Mouse (Mus musculus) urinary bladder, postnatal 4 days (tissue): ENCODE results near the gene Clec4d.
"Not testable (repeated sequence)": the region's sequence is repeated elsewhere in the genome, so short reads cannot be mapped to it uniquely, and the experiment has no call there.

Experiments
- DNase-seq, 2 experiments: peaks; one replicate each; pipeline ENCODE4 v3.0.0; 2021 to 2022; ENCODE audit warnings: low spot score in 2 of 2

Gene Clec4d

DNA sequence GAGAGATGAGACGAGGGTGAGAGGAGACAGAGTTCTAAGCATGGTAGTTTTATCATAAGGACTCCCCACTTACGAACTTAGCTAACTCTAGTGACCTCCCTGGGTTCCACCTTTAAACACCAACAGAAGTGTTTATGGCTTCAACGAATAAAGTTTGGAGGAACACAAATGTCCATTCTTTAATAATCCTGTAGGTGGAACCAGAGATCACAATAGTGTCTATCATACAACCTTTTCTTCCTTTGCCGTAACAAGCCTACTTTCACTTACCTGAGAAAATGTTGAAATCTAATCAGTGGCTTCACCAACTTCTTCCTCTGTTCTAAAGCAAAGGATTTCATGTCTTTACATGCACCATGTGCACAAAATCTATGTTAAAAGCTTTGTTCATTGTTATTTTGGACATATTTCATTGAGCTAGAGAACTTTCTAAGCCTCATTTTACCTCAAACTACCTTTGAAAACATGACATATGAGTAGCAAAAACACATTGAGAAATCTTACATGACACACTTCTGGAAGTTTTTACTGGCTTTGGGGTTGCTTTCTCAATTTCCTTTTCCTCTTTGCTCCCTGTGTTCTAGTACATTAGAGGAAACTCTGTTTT, at the start of gene Clec4d:
Gene Clec4d (plus strand): TSS at position 557 of the 607 bp plus-strand sequence.
- no peak for DNase-seq

- DNase-seq = no peak
Observed at GRCm38 (mm10) chr6:123227519-123228166, 34.3 kb upstream of the Clec4d start.

- no peak for DNase-seq
Observed at GRCm38 (mm10) chr6:123229644-123230043, 32.3 kb upstream of the Clec4d start, which contains the start of gene Clec4n. Gene Clec4n, plus strand, starts transcription at chr6:123229843.

- no peak for DNase-seq
Observed at GRCm38 (mm10) chr6:123231149-123231548, 30.8 kb upstream of the Clec4d start.

DNA sequence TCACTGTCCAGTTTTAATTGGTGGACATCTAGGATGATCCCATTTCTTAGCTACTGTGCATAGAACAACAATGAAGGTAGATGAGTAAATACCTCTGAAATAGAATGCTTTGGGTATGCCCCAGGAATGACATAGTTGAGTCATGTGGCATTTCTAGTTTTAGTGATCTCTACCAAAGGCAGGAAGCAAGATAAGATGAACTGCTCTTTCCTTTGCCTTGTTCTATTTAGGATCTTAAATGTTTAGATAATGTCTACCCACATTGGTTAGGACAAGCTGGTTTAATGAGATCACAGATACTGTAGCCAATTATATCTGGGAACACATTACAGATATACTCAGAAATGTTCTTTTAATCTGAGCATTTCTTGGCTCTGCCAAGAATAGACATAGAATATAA, 24.3 kb upstream of the Clec4d start:
- no peak for DNase-seq

GRCm38 (mm10) chr6:123244201-123244600, 17.7 kb upstream of the Clec4d start:
- DNase-seq = no peak

- not testable (repeated sequence) for DNase-seq
Observed at GRCm38 (mm10) chr6:123248862-123249261, 13.0 kb upstream of the Clec4d start.

GRCm38 (mm10) chr6:123252735-123253134, 9.2 kb upstream of the Clec4d start:
- no peak for DNase-seq

- no peak for DNase-seq
Observed at GRCm38 (mm10) chr6:123258946-123259345, 3.0 kb upstream of the Clec4d start.

GRCm38 (mm10) chr6:123259889-123260603, 1.9 kb upstream of the Clec4d start:
- DNase-seq = no peak

DNA sequence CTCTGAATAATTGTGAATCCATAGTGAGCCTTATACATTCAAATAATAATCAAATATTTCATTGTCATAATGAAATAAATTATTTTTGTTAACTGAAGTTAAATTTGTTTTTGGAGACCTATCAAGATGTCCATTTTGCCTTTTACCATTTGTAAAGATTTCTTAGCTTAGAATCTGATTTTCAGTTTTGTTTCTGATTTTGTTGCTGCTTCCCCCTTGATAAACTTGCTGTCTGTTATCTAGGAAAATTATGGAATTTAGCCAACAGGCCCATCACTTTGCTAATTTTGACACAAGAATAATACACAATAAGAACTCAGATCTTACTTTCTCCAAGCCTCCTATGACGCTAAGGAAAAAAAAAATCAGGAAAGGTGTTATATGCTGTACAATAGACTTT, 1.0 kb upstream of the Clec4d start:
- no peak for DNase-seq

- DNase-seq = no peak
Observed at GRCm38 (mm10) chr6:123264194-123264593, 2.3 kb downstream of the Clec4d start.

DNA sequence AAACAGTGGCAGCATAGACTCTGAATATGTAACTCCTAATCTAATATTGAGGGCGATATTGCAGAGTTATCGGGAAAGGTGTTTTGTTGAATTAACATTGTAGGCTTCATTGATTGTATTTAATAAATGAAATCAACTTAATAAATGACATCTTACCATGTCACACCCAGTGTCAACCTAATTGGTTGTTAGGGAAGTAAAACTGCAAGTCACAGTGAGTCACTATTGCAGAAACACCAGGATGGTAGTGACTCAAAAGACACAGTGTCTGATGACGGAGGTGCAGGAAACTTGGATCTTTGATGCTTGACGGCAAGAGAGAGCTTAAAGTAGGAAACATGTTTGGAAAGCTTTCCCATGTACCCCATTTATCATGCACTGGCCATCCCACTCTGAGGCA, 3.9 kb downstream of the Clec4d start:
- DNase-seq = no peak

DNA sequence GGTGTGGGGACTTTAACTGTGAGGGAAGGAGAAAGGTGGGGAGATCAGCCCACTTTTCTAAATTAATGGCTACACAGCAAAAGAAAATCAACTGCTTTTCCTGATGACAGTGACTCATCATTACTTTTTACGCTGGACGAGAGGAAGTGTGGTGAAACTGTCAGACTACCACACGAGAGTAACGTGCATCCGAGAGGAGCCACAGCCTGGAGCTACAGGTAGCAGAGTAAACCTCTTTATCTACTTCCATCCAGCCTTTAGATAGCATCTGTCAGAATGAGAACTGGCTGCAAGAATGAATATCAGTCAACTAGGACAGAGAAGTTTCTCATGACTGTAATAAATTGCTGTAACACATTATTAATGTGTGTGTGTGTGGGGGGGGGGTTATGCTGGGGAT, 5.0 kb downstream of the Clec4d start:
- no peak for DNase-seq

- no peak for DNase-seq
Observed at GRCm38 (mm10) chr6:123279443-123279842, 17.5 kb downstream of the Clec4d start.

DNA sequence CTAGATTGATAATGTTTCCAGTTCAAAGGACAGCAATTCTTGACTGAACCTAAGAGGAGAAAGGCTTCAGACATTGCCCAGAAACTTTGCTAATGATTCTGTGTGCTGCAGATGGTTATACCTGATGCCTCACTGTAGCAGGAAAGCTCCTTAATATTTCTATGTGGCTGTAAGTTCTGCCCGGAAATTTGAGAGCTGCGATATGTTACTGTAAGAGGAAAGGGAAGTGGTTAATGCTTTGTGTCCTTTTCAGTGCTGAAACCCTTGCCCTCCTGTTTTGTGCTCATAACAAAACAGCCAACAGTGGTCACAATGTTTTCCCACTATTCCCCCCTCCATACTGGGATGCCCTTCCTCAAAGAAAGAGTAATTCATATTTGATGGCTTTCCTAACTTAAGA, 24.4 kb downstream of the Clec4d start:
- no peak for DNase-seq

- DNase-seq = no peak
Observed at GRCm38 (mm10) chr6:123288931-123289330, 27.0 kb downstream of the Clec4d start.

DNA sequence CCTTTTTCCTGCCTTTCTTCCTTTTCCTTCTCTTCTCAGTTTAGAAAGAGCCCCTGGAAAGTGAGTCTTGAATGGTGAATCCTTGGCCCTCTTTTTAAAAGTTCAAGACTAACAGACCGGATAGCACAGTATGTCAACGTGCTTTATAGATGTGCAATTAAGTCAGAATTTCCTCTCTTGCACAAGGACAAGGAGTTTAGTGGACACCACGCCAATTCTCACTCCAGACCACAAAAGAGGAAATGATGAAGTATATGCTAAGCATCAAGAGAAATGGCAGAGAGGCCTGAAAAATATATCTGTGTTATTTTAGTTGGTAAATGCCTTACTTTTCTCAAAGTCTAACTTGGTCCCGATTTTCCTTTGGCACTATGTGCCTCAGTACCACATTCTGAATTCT, 27.8 kb downstream of the Clec4d start, which contains the start of gene Clec4e:
Gene Clec4e (minus strand): TSS at position 118 of the 400 bp plus-strand sequence.
- DNase-seq = no peak

DNA sequence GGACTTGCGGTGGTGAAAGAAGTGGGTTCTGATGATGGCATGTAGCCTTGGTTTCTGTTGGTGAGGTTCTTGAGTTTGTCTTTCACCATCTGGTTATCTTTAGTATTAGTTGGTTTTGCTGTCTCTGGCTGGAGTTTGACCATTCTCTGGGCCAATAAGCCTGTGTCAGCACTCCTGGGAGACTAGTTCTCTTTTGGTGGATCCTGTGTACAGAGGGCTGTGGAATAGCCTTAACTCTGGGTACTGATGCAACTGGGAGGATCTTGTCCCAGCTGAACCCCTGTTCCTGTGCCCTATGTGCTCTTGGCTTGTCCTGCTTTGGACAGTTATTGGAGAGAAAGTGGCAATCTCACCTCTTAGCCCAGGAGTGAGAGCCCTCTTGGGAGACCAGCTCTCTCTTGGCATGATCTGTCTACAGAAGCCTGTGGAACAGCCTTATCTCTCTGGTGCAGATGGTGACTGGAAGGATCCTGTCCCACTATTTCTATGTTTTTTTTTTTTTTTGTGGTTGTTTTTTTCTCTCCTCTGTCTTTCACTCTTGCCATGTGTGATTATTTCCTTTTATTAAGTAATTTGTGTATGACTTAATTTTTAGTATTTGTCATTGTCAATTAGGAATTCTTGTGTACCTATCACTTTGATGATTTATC, 31.0 kb downstream of the Clec4d start:
- no peak for DNase-seq

- DNase-seq = not testable (repeated sequence)
Observed at GRCm38 (mm10) chr6:123293509-123293908, 31.6 kb downstream of the Clec4d start.

DNA sequence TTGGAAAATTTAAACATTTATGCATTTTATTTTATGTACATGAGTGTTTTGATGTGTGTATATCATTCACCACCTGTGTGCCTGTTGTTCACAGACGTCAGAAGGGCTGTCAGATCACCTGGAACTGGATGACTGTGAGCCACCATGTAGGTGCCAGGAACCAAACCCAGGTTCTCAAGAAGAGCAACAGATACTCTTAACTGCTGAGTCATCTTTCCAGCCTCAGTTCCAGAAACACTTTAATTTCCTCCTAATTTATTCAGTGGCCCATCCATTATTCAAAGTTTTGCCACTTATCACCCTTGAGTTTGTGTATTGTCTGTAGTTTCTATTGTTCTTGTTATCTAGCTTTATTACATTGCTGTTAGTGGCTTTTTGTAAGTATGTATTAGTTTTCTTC, 34.8 kb downstream of the Clec4d start:
- DNase-seq = no peak

DNA sequence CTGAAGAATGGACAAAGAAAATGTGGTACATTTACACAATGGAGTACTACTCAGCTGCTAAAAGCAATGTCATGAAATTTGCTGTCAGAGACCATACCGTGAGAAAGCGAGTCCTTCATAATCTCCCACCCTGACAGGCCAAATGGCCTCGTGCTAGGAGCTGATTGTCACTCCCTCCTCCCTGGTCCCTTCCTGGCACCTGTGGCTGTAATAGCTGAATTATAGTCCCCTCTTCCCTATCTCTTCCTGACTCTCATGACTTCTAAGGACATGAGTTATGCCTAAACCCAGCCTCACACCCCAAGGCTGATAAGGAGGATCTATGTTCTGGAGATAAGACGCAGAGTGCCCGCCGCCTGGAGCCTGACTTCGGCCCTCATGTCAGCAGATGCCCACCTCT, 44.4 kb downstream of the Clec4d start:
- not testable (repeated sequence) for DNase-seq
